Comparison of ENCODE assay signal across 19 mouse cellular contexts in genomic region chr11:21549052-21549451, GRCm38 (mm10). TPM values are rescaled to one million over a fixed set of nuclear protein-coding genes. Genes with fewer than 3 reads are reported as not detected.
DNase-seq lines count a peak whose midpoint lies in the region; ATAC-seq lines count a peak whose summit lies in the region.
"Had no signal": no experiment of that assay in that cellular context is flagged by ENCODE, and none has a peak within 500 bp of the region (broad histone marks: within the 10 kb centered on the region; RNA-seq: fewer than 3 reads in every experiment).

No protein-coding gene starts in this region.

- ATAC-seq in CD4-positive, CD25-positive, alpha-beta regulatory T cell, adult 4 months, result peak; percentile 84
- peak; percentile 49 for ATAC-seq in granulocyte monocyte progenitor cell, adult 5-6 weeks (replicated peaks; ENCODE audit: poor library complexity, severe bottlenecking)
- peak; percentile 42 for ATAC-seq in megakaryocyte progenitor cell, adult 5-6 weeks (replicated peaks; ENCODE audit: poor library complexity)
- no peak for ATAC-seq in monocyte, adult 5-6 weeks (replicated peaks; ENCODE audit: insufficient number of reproducible peaks, low FRiP score, low TSS enrichment, poor library complexity, severe bottlenecking)
- ATAC-seq: forebrain, embryonic 16.5 days; hindbrain, embryonic 16.5 days; Patski had no signal

- DNase-seq in 416B (ENCODE audit: low read depth), result peak; percentile 66
- DNase-seq in kidney, postnatal 10 days, result no peak
- DNase-seq in Muller cell, postnatal 12 days (ENCODE audit: inconsistent ontology term), result no peak
- no peak for DNase-seq in retina, embryonic 14.5 days (ENCODE audit: low spot score)
- DNase-seq: adrenal gland, adult 2 months; cerebellum, adult 18-20 months; heart, postnatal 4 days; left cerebral cortex, postnatal 4 days; lung, postnatal 4 days; right cerebral cortex, postnatal 14 days; spleen, adult 18-20 months; thymus, postnatal 14 days had no signal

RNA-seq across cellular contexts. Expression of gene Wdpcp, which starts 23.0 kb away (rescaled TPM):
- polyA plus RNA-seq in CD4-positive, CD25-positive, alpha-beta regulatory T cell, adult 4 months (2017; shearing (Covaris generic)), result 1 to 10 TPM in 1 of 2 experiments, under 1 TPM in 1; 0.83 to 1.8 TPM
- total RNA-seq in granulocyte monocyte progenitor cell, adult 5-6 weeks (2014; fragmentation: Nextera tagmentation), result 5.7 and 12.8 TPM in 2 replicates
- total RNA-seq in granulocyte monocyte progenitor cell, adult 5-6 weeks (2017), result 17.7 and 18.2 TPM in 2 replicates
- total RNA-seq in megakaryocyte progenitor cell, adult 5-6 weeks (2015), result 5.3 and 7.3 TPM in 2 replicates
- 14.4 and 27.1 TPM in 2 replicates for total RNA-seq in megakaryocyte progenitor cell, adult 5-6 weeks (2017)
- total RNA-seq in monocyte, adult 5-6 weeks (2017), result 0.43 to 5.7 TPM (median 3.8 TPM) in 3 replicates

RNA-seq across cellular contexts. Expression of gene Mdh1, which starts 23.1 kb away (rescaled TPM):
- 100 to 1,000 TPM; 426 to 477 TPM for polyA plus RNA-seq in CD4-positive, CD25-positive, alpha-beta regulatory T cell, adult 4 months (2017; shearing (Covaris generic))
- 223 and 328 TPM in 2 replicates for total RNA-seq in granulocyte monocyte progenitor cell, adult 5-6 weeks (2014; fragmentation: Nextera tagmentation)
- total RNA-seq in granulocyte monocyte progenitor cell, adult 5-6 weeks (2017), result 208 and 232 TPM in 2 replicates
- 219 and 221 TPM in 2 replicates for total RNA-seq in megakaryocyte progenitor cell, adult 5-6 weeks (2015)
- total RNA-seq in megakaryocyte progenitor cell, adult 5-6 weeks (2017), result 138 and 144 TPM in 2 replicates
- 119 to 174 TPM (median 121 TPM) in 3 replicates for total RNA-seq in monocyte, adult 5-6 weeks (2017)
